Mouse (Mus musculus) stomach, embryonic 15.5 days (tissue): ENCODE results near the gene Stx8. TPM values are rescaled to one million over a fixed set of nuclear protein-coding genes. Genes with fewer than 3 reads are reported as not detected.
A peak's percentile ranks its signal among the peaks of the same experiment; 100 is the strongest.

Experiments used
- ATAC-seq: fragments of 200-750 bp; cut with Nextera tagmentation; 2 replicates; pipeline ENCODE4 v1.8.0; 2017; ENCODE audit warnings: low read depth, moderate number of reproducible peaks, moderate TSS enrichment; ENCODE audit not compliant: insufficient read depth, low FRiP score
- H3K27ac ChIP-seq: fragments of 300-500 bp; sonication (generic); 2 replicates; pipeline ENCODE4 v1.5.1; 2015; ENCODE audit warnings: mild to moderate bottlenecking, inconsistent platforms
- H3K27me3 ChIP-seq: fragments of 300-500 bp; sonication (generic); replicated peaks from 2 replicates; pipeline ENCODE4 v1.6.1; 2015; ENCODE audit warnings: inconsistent platforms
- H3K36me3 ChIP-seq: fragments of 300-500 bp; sonication (generic); 2 replicates; pipeline ENCODE4 v1.6.1; 2015; ENCODE audit warnings: inconsistent platforms
- H3K4me1 ChIP-seq: fragments of 300-500 bp; sonication (generic); 2 replicates; pipeline ENCODE4 v1.6.1; 2015; ENCODE audit warnings: inconsistent platforms
- H3K4me2 ChIP-seq: fragments of 300-500 bp; sonication (generic); 2 replicates; pipeline ENCODE4 v1.6.1; 2015; ENCODE audit warnings: mild to moderate bottlenecking, inconsistent platforms
- H3K4me3 ChIP-seq: fragments of 300-500 bp; sonication (generic); replicated peaks from 2 replicates; pipeline ENCODE4 v1.5.1; 2015; ENCODE audit warnings: inconsistent platforms
- H3K9ac ChIP-seq: fragments of 300-500 bp; sonication (generic); 2 replicates; pipeline ENCODE4 v1.6.1; 2015; ENCODE audit warnings: inconsistent platforms
- H3K9me3 ChIP-seq: fragments of 300-500 bp; sonication (generic); 2 replicates; pipeline ENCODE4 v1.6.1; 2016; ENCODE audit warnings: inconsistent platforms
- WGBS: fragments of 180-500 bp; shearing (Covaris S2); methylation state at CpG from one replicate; pipeline ENCODE4 v1.1.7; 2015; 5-methylcytosine and 5-hydroxymethylcytosine counted together
- polyA plus RNA-seq: library from polyadenylated mRNA; unstranded; fragments of >200 nt; fragmentation: Nextera tagmentation; extraction: Ambion mirVana; gene quantifications from 2 replicates; pipeline ENCODE4 v1.2.1, GENCODE M21; 2015

Stx8 gene
- polyA plus RNA-seq, 1 experiment from 2014 or later = 55.9 TPM

DNA sequence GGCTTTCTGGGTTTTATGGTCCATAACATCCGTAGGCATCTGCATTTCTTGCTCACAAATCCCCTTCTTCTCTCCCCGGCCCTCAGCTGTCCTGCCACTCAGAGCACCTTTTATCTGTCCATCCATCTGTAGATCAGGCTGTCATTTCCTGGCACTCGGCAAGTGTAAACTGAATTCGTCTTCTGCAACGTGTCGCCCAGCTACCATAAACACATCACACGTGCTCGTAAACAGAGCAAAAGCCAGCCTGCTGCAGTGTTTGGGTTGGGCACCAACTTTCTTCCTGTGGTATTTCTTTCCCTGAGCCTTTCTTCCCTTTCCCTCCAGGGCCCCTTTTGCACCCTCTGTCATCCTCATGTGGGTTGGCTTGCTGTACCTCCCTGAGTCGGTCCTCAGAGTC is 169.4 kb downstream of the Stx8 start:
- H3K4me2 ChIP-seq = no peak overlapping the region
- H3K27me3 ChIP-seq = no peaks in the 10 kb centered on the region
- no peak overlapping the region for H3K27ac ChIP-seq
- no peaks in the 10 kb centered on the region for H3K9me3 ChIP-seq
- no peak overlapping the region for H3K9ac ChIP-seq
- no peak overlapping the region for H3K4me3 ChIP-seq
- 31% methylated on average over 9 of the region's 9 CpGs for WGBS
- H3K4me1 ChIP-seq = 0 out of 2 replicates have a peak, but pooled peaks cover 9% of the 10 kb centered on the region
- H3K36me3 ChIP-seq = no peaks in the 10 kb centered on the region
- ATAC-seq = no peak; the same call in 1 of the 2 replicates

DNA sequence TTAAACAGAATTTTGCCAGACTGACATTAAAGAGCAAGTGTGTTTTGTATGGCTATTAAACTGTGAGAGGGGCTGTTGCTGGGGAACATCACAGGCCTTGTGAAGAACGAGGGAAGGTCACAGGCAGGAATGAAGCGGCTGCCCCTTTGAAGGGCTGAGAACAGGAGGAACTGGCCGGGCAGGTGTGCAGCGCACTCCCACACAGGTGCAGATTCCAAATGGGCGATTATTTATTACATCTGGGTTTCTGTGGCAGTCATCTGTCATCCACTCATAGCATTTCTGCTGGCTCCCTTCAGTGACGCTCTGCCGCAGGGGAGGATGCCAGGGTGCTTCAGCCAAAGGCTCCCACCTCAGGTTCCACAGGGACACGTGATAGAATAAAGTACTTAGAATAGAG is 170.7 kb downstream of the Stx8 start:
- no peaks in the 10 kb centered on the region for H3K27me3 ChIP-seq
- peak overlapping the region; percentile 4; the same call in 1 of the 2 replicates for H3K27ac ChIP-seq
- H3K4me2 ChIP-seq = no peak overlapping the region
- no peaks in the 10 kb centered on the region for H3K9me3 ChIP-seq
- H3K4me1 ChIP-seq = peaks cover 9% of the 10 kb centered on the region; the same call in 1 of the 2 replicates
- 63% methylated on average over 8 of the region's 8 CpGs for WGBS
- no peak overlapping the region for H3K4me3 ChIP-seq
- no peak overlapping the region for H3K9ac ChIP-seq
- peak; percentile 35; the same call in 1 of the 2 replicates for ATAC-seq
- no peaks in the 10 kb centered on the region for H3K36me3 ChIP-seq

- H3K4me1 ChIP-seq = peaks cover 22% of the 10 kb centered on the region
- H3K4me3 ChIP-seq = no peak overlapping the region
- no peaks in the 10 kb centered on the region for H3K9me3 ChIP-seq
- 47% methylated on average over 8 of the region's 8 CpGs for WGBS
- H3K9ac ChIP-seq = no peak overlapping the region
- ATAC-seq = no peak
- H3K36me3 ChIP-seq = no peaks in the 10 kb centered on the region
- no peaks in the 10 kb centered on the region for H3K27me3 ChIP-seq
- no peak overlapping the region for H3K4me2 ChIP-seq
- H3K27ac ChIP-seq = no peak overlapping the region
Observed at GRCm38 (mm10) chr11:68142296-68142695, 176.3 kb downstream of the Stx8 start.

DNA sequence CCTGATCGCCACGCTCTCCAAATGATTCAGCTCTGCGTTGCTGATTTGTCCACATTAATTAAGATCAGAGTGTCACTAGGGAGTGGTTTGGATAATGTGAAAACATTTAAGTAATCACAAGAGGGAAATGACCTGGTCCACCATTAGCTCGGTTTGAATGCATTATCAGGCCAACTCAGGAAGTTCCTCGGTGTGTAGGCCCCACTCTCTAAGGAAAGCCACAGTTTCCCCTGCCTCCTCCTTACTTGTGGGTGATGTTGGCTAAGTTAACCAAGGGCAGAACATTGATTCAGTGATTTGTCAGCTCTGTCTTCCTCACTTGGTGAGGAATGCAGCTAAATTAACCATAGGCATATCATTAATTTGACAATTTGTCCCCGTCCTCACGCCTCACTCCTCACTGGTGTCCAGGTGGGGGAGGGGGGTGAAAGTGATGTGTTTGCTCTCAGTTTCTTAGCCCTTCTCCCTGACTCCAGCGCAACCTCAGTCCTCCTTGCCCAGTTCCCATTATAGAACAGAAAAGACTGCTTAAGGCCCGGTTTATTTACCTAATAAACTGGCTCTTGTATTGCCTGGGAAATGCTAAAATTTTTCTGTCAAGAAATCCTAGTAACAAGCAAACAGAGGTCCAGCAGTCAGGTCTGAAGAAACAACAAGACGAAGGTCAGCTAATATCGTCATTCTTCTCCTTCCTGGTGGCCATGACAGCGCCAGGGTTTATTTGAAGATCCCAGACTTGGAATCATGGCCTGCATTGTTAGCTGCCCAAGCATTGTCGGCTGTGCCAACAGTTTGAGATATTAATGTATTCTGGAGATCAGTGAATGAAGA is 178.5 kb downstream of the Stx8 start:
- Histone ChIP-seq H3K4me2 (no peak overlapping the region), H3K4me1 (peaks cover 22% of the 10 kb centered on the region), H3K27ac (peak overlapping the region; percentile 58), H3K36me3 (no peaks in the 10 kb centered on the region), H3K9me3 (no peaks in the 10 kb centered on the region), H3K27me3 (no peaks in the 10 kb centered on the region), H3K4me3 (no peak overlapping the region), H3K9ac (no peak overlapping the region)
- no peak for ATAC-seq
- 44% methylated on average over 13 of the region's 13 CpGs for WGBS

DNA sequence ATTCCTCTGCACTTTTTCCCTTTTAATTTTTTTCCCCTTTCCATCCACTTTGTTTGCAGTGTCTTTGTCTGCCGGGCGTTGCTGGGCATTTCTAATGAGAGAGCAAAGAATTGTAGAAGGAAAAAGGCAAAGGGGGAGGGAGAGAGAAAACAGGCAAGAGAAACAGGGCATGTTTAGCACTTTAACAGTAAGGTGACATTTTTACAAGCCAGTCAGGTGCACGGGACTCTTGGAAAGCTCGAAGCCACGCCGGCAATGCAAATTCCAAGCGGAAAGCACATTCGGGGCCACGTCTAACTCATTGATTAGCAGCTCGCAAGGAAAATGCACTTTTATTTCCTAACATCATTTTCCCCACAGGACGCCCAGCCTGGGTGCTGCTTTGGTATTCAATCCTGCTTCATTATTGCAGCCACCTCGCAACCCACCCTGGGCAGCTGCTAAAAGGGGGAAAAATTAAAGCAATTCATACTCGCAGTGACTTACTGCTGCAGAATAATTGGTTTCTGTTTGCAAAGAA is 179.1 kb downstream of the Stx8 start:
- no peak overlapping the region for H3K9ac ChIP-seq
- WGBS = 44% methylated on average over 13 of the region's 13 CpGs
- no peaks in the 10 kb centered on the region for H3K9me3 ChIP-seq
- H3K4me2 ChIP-seq = 0 out of 2 replicates have a peak overlapping the region, but pooled peaks have one; percentile 14
- no peaks in the 10 kb centered on the region for H3K36me3 ChIP-seq
- peaks cover 22% of the 10 kb centered on the region for H3K4me1 ChIP-seq
- no peak overlapping the region for H3K4me3 ChIP-seq
- peak overlapping the region; percentile 58 for H3K27ac ChIP-seq
- no peak for ATAC-seq
- no peaks in the 10 kb centered on the region for H3K27me3 ChIP-seq

GRCm38 (mm10) chr11:68145586-68146455 is 179.8 kb downstream of the Stx8 start:
- H3K9ac ChIP-seq = no peak overlapping the region
- H3K4me2 ChIP-seq = 0 out of 2 replicates have a peak overlapping the region, but pooled peaks have one; percentile 14
- H3K36me3 ChIP-seq = no peaks in the 10 kb centered on the region
- 38% methylated on average over 17 of the region's 17 CpGs for WGBS
- no peak for ATAC-seq
- H3K27ac ChIP-seq = peak overlapping the region; percentile 58
- H3K27me3 ChIP-seq = no peaks in the 10 kb centered on the region
- H3K9me3 ChIP-seq = no peaks in the 10 kb centered on the region
- H3K4me3 ChIP-seq = no peak overlapping the region
- peaks cover 23% of the 10 kb centered on the region for H3K4me1 ChIP-seq

DNA sequence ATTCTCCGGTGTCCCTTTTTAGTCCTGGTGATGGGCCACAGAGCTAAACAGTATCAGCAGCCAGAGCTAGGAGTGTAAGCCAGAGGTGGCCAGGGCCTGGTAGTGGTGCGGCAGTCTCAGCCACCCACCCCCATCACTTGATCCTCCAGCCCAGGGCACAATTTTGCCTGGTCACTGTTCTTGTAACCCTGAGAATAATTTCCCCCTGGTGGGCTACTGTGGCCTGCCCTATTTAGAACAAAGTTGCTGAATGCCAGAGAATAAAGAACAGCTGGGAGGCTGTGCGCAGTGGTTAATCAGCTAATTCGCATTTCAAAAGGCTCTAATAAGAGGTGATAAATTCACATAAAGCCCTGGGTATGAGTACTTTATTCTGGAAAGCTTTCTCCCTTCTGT is 180.5 kb downstream of the Stx8 start:
- H3K27me3 ChIP-seq = no peaks in the 10 kb centered on the region
- no peaks in the 10 kb centered on the region for H3K36me3 ChIP-seq
- H3K4me2 ChIP-seq = no peak overlapping the region
- H3K4me1 ChIP-seq = peaks cover 29% of the 10 kb centered on the region
- H3K4me3 ChIP-seq = no peak overlapping the region
- H3K9me3 ChIP-seq = no peaks in the 10 kb centered on the region
- no peak overlapping the region for H3K9ac ChIP-seq
- ATAC-seq = no peak
- H3K27ac ChIP-seq = peak overlapping the region; percentile 58; the same call in 1 of the 2 replicates
- WGBS = 70% methylated on average over 4 of the region's 4 CpGs

DNA sequence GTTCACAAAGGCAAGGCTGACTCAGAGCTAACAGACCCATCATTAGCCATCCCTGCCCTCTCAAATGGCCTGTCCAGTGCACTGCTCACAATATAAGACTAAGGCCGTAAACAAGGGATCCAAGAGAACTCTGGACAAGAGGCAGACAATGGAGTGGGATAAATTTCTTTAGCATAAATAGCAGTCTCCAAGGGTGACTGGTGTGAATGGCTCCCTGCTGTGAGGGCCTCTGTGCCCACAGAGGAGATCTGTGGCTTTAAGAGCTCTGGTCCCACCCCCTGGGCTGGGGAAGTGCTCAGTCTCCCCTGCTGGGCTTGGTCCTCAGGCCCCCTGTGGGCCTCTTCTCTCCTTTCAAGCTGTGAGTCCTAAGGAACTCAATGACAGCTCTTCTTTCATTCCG is 184.9 kb downstream of the Stx8 start:
- H3K27ac ChIP-seq = peak overlapping the region; percentile 57; the same call in 1 of the 2 replicates
- no peak overlapping the region for H3K4me2 ChIP-seq
- 63% methylated on average over 2 of the region's 2 CpGs for WGBS
- no peaks in the 10 kb centered on the region for H3K9me3 ChIP-seq
- no peak overlapping the region for H3K4me3 ChIP-seq
- no peaks in the 10 kb centered on the region for H3K36me3 ChIP-seq
- no peaks in the 10 kb centered on the region for H3K27me3 ChIP-seq
- H3K4me1 ChIP-seq = peaks cover 11% of the 10 kb centered on the region
- ATAC-seq = no peak
- H3K9ac ChIP-seq = no peak overlapping the region

- Histone ChIP-seq H3K27ac (no peak overlapping the region), H3K9me3 (no peaks in the 10 kb centered on the region), H3K27me3 (no peaks in the 10 kb centered on the region), H3K4me2 (no peak overlapping the region), H3K9ac (no peak overlapping the region), H3K4me3 (no peak overlapping the region), H3K4me1 (peaks cover 5% of the 10 kb centered on the region; the same call in 1 of the 2 replicates), H3K36me3 (no peaks in the 10 kb centered on the region)
- ATAC-seq = no peak
Observed at GRCm38 (mm10) chr11:68155821-68156220, 189.8 kb downstream of the Stx8 start.

GRCm38 (mm10) chr11:68158166-68158565 is 192.2 kb downstream of the Stx8 start:
- Histone ChIP-seq H3K36me3 (no peaks in the 10 kb centered on the region), H3K9me3 (no peaks in the 10 kb centered on the region), H3K27me3 (no peaks in the 10 kb centered on the region), H3K27ac (no peak overlapping the region), H3K9ac (no peak overlapping the region), H3K4me1 (no peaks in the 10 kb centered on the region), H3K4me2 (no peak overlapping the region), H3K4me3 (no peak overlapping the region)
- WGBS = 75% methylated on average over 3 of the region's 3 CpGs
- ATAC-seq = no peak

DNA sequence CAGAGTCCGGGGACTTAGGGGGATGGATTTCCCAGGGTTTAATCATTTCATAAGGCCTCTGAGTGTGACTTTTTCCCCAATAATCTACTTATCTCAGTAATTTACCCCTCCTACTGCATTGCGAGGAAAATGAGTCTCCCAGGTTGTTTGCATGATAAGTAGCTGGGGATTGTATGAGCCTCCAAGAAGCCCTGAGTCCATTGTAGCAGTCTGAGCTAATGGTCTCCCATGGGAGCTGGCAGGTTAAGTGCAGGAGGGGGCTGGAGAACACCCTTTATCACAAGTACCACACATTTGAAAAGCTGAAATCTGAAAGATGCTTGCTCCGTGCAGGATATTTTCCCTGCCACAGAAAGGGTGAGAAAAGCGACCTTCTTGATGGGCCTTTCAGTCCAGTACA is 193.9 kb downstream of the Stx8 start:
- Histone ChIP-seq H3K4me3 (no peak overlapping the region), H3K4me2 (no peak overlapping the region), H3K9me3 (no peaks in the 10 kb centered on the region), H3K9ac (no peak overlapping the region), H3K36me3 (no peaks in the 10 kb centered on the region), H3K4me1 (no peaks in the 10 kb centered on the region), H3K27ac (no peak overlapping the region), H3K27me3 (no peaks in the 10 kb centered on the region)
- no peak for ATAC-seq
- 81% methylated on average over 4 of the region's 4 CpGs for WGBS

DNA sequence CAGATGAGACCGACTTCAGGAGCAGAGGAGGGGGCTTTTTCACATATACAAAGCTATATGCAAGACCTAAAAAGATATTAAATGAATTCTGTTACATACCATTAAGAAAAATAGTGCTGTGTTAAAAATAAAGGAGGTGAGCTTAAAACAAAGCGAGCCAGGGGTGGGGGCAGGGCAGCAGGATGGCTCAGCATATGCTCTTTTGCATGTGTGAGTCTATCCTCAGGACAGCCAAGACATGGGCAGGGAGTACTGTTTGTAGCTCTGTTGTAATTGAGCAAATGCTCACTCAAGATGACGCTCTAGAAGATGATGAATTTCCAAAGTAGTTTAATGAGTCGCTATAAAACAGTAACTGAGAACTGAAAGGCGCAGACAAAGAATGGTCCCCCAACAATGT is 198.4 kb downstream of the Stx8 start:
- ATAC-seq = no peak
- Histone ChIP-seq H3K4me3 (no peak overlapping the region), H3K9ac (no peak overlapping the region), H3K36me3 (no peaks in the 10 kb centered on the region), H3K27ac (no peak overlapping the region), H3K4me1 (no peaks in the 10 kb centered on the region), H3K9me3 (no peaks in the 10 kb centered on the region), H3K4me2 (no peak overlapping the region), H3K27me3 (no peaks in the 10 kb centered on the region)
- WGBS = 83% methylated on average over 5 of the region's 5 CpGs
